Mouse (Mus musculus) kidney, postnatal 25 days (tissue): ENCODE data around the gene Mboat1.

Experiments used
- DNase-seq, 2 experiments: peaks; one replicate each; pipeline ENCODE4 v3.0.0; 2021; ENCODE audit warnings: mixed read lengths in 2 of 2

The Mboat1 gene

GRCm38 (mm10) chr13:30136243-30136922 is at the start of gene Mboat1:
Mboat1 (plus strand) TSS chr13:30136489.
- DNase-seq: peak; percentile 73 to 89

- peak in 1 of 2 experiments; percentile 17 for DNase-seq
Measured at GRCm38 (mm10) chr13:30093086-30093485, 43.2 kb upstream of the Mboat1 start.

DNA sequence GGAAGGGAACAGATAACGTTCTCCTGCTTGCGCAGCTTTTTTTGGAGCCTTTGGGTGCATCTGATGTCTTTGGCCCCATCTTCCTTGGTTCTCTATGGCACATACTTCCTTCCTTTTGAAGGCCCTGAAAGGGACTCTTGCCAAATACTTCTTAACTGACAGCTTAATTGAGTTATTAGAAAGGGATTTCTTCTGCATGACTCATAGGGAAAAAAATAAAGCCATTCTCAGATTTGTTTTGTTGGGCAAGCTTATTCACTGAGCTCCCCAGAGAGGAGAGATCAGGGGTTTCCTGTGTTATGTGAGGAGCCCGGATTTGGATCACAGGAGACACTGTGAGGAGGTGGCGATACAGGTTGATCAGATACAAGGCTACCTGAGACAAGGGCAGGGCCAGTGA is 40.4 kb upstream of the Mboat1 start:
- DNase-seq: no peak

- DNase-seq: no peak
Measured at GRCm38 (mm10) chr13:30096536-30096935, 39.8 kb upstream of the Mboat1 start.

DNA sequence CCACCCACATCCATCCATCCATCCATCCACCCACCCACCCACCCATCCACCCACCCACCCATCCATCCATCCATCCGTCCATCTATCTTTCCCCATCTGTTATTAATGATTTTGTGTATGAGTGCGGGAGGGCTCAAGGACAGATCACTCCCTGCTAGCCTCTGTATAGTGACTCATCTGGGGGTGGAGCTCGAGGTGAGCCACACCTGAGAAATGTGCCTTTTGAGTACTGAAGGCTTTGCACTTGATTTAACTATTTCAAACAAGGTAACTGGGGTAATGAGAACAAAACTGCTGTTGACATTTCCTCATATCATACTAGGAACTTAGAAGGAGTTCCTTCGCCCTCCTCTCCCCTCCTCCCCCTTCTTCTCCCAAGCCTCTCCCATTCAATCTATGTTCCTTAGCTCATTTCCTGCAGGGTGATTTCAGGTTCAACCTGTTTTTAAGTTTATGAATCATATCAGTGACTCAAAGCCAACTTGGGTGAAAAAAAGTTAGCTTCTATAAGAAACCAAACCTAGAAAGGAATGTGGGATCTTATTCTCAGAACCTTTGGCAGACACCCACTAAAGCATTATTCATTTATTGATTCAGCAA is 27.2 kb upstream of the Mboat1 start:
- no peak for DNase-seq

GRCm38 (mm10) chr13:30115792-30116191 is 20.5 kb upstream of the Mboat1 start:
- no peak for DNase-seq

DNA sequence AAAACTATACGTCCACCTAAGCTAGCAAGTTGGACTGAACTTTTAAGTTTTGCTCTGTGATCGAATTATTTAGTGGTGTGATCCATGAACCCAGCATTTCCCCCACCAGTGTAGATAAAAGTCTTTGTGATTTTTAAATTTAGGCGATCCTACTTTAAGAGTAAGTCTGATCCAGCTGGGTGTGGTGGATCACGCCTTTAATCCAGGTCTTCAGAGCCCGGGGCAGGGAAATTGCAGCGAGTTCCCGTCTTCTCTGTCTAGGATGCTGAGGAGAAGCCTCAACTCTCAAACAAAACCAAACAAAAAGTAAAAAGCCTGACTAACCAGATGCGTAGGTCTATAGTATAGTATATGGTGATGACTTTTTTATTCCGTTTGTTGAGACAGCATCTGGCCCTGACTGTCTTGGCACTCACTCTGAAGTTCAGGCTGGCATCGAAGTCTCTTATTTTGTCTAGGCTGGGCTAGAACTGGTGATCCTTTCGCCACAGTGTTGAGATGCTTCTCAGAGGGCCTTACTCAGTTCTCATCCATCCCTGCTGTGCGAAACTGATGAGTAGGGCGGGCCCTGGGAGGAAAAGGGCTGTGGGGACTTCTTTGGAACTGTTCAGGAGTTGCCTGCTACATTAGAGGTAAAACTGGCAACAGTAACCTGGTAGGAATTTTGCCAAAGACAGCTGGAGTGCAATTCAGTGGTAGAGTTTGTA is 787 bp downstream of the Mboat1 start:
- no peak for DNase-seq

DNA sequence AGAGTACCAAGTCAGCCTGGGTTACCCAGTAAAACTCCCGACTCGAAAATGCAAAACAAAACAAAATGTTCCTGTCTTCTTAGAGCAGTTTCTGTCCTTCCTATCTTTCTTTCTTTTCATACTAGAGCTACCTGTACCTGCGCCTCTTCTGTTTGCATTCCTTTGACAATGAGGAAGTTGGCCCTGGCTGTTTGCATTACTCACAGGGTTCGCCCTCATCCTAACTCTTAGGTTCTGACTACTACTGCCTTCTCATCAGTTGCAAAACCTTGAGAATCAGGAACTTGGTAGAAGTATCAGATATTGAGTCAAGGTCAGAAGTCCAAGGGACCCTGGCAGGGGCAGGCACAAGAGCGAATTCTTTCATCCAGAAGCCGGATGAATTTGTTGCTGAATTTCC is 1.7 kb downstream of the Mboat1 start:
- DNase-seq: no peak

DNA sequence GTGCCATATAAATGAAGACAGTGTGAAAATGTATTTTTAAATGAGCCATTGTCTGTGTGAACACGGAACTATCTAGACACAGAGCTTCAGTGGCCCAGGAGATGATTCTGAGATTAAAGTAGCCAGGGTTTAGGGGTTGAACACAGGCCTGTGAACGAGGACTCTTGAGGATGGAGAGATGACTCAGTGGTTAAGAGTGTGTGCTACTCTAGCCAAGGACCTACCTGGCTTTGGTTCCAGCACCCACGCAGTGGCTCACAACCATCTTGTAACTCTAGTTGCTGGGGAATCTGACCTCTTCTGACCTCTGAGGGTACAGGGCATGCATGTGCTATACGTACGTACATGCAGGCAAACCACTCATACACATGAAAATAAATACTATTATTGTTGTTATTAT is 3.9 kb downstream of the Mboat1 start:
- DNase-seq: no peak

- no peak for DNase-seq
Measured at GRCm38 (mm10) chr13:30140646-30141045, 4.4 kb downstream of the Mboat1 start.

DNA sequence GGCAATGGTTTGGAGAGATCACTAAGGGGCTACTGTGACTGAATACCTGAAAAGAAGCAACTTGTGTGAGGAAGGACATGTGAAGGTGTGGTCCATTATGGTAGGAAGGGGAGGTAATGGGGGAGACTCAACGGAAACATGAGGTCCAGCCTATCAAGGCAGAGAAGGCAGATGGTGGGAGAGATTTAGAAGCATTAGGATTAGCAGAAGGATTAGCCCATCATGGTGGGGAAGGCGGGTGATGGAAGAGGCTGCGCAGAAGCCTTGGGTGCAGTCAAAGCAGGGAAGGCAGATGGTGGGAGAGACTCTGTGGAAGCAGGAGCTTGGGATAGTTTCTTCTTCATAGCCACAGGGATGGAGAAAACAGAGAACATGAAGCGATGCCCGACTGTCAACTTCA is 5.7 kb downstream of the Mboat1 start:
- no peak for DNase-seq

GRCm38 (mm10) chr13:30146468-30146867 is 10.2 kb downstream of the Mboat1 start:
- DNase-seq: peak in 1 of 2 experiments; percentile 26

- DNase-seq: no peak
Measured at GRCm38 (mm10) chr13:30154264-30154663, 18.0 kb downstream of the Mboat1 start.

GRCm38 (mm10) chr13:30159626-30160025 is 23.3 kb downstream of the Mboat1 start:
- peak; percentile 45 to 76 for DNase-seq

DNA sequence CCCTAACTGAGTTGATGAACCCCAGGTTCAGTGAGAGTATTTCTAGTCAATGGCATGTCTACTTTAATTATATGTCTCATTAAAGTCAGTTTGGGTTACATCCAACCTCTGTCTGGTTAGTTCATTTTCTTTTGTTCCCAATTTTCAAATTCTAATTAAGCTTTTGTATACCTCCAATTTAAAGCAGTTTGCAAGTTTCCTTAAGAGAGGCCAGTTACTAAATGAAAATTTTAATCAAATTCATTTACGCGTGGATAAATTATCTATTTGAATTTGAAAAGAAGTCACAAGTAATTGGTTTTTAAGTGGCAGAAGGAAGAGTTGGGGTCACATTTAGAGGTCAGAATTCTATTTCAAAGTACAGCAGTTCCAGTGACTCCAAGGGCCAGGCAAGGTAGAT is 27.2 kb downstream of the Mboat1 start:
- DNase-seq: no peak

- no peak for DNase-seq
Measured at GRCm38 (mm10) chr13:30166138-30167090, 30.1 kb downstream of the Mboat1 start.

- no peak for DNase-seq
Measured at GRCm38 (mm10) chr13:30167499-30167898, 31.2 kb downstream of the Mboat1 start.

- DNase-seq: no peak
Measured at GRCm38 (mm10) chr13:30168803-30169202, 32.5 kb downstream of the Mboat1 start.

DNA sequence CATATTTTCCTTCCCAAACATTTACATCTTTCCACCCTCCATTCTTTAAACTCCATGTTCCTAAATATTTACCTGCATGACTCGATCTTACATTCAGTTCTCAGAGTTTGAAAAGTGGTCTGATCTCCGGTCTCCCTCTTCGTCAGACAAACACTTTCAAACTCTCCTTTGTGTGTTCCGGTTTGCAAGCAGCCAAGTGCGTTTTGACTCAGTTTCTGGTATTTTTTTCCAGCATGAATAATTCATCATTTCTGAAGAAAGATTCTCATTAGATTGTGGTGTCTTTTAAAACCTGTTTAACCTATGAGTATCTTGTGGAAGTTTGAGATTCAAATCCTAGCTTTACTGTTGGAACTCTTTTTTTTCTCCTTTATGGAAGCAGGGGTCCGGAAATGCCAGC is 33.8 kb downstream of the Mboat1 start:
- no peak for DNase-seq

- DNase-seq: no peak
Measured at GRCm38 (mm10) chr13:30174586-30174985, 38.3 kb downstream of the Mboat1 start.

DNA sequence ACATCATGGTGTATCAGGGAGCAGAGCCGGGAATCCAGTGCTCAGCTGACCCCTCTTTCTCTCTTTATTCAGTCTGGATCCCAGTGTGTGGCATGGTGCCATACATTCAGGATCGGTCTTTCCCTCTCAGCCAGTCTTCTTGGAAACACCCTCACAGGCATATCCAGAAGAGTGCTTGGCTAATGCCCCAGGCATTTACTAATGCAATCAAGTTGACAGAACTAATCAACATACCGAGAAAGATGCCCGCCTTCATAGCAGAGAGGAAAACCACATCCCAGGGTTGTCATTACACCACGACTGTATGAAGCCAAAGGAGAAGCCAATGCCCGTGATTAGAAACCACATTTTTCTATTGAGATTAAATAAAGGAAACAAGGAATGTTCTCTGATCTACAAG is 41.1 kb downstream of the Mboat1 start:
- no peak for DNase-seq

DNA sequence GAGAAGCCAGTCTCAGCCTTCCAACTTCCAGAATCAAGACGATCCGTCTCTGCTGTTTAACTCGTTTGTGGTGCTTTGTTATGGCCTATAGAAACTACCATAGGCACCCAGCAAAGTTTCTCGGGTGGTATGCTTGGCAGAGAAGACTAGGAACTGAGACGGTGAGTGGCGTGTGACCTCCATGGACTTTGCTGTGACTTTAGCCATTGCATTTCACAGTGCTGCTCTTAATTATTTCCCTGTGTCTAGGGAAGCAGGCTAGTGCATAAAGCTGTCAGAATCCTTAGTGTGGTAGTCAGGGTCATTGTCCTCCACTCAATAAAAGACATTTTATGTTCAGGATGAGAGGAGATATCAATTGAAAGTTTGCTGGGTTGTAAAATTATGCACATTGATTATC is 49.3 kb downstream of the Mboat1 start:
- DNase-seq: no peak

GRCm38 (mm10) chr13:30185959-30186358 is 49.7 kb downstream of the Mboat1 start:
- no peak for DNase-seq
